Mouse (Mus musculus) ES-Bruce4 (cell line): ENCODE results near the gene Fam98a. TPM values are rescaled to one million over a fixed set of nuclear protein-coding genes. Genes with fewer than 3 reads are reported as not detected.

ENCODE experiments used
- H3K27ac ChIP-seq: 2 replicates; pipeline ENCODE4 v1.5.1; 2012; ENCODE audit warnings: low read length, inconsistent platforms; ENCODE audit not compliant: insufficient read depth
- H3K27me3 ChIP-seq: 2 replicates; pipeline ENCODE4 v1.6.1; 2012; ENCODE audit warnings: mild to moderate bottlenecking, low read length, inconsistent platforms; ENCODE audit not compliant: control insufficient read depth, poor library complexity, insufficient read depth, severe bottlenecking
- H3K36me3 ChIP-seq: 2 replicates; pipeline ENCODE4 v1.6.1; 2012; ENCODE audit warnings: inconsistent platforms, mild to moderate bottlenecking, low read length, moderate library complexity; ENCODE audit not compliant: control insufficient read depth, poor library complexity, insufficient read depth, severe bottlenecking
- H3K4me1 ChIP-seq: one replicate; pipeline ENCODE4 v1.8.1; 2011; ENCODE audit warnings: low read length; ENCODE audit not compliant: control insufficient read depth, insufficient read depth
- H3K4me3 ChIP-seq: 2 replicates; pipeline ENCODE4 v1.5.1; 2011; ENCODE audit warnings: low read depth, mild to moderate bottlenecking, low read length
- H3K9ac ChIP-seq: 2 replicates; pipeline ENCODE4 v1.6.1; 2012; ENCODE audit warnings: low read depth, mild to moderate bottlenecking, inconsistent platforms; ENCODE audit not compliant: poor library complexity, severe bottlenecking
- H3K9me3 ChIP-seq: replicated peaks from 2 replicates; pipeline ENCODE4 v1.6.1; 2012; ENCODE audit warnings: mild to moderate bottlenecking, low read length, inconsistent platforms; ENCODE audit not compliant: control insufficient read depth, poor library complexity, insufficient read depth, severe bottlenecking
- CTCF ChIP-seq: IDR thresholded peaks from one replicate; pipeline ENCODE4 v1.8.1; 2011; ENCODE audit warnings: low read depth, low read length
- EP300 ChIP-seq: IDR thresholded peaks from 2 replicates; pipeline ENCODE4 v1.6.1; 2011; ENCODE audit warnings: low read depth, low read length; ENCODE audit not compliant: insufficient read depth
- POLR2A ChIP-seq: IDR thresholded peaks from one replicate; pipeline ENCODE4 v1.8.1; 2011; ENCODE audit warnings: low read length; ENCODE audit not compliant: insufficient read depth
- polyA plus RNA-seq: library from polyadenylated mRNA; stranded (reverse); fragments of >200 nt; gene quantifications from 2 replicates; pipeline ENCODE4 v1.2.4, GENCODE M21; 2011; ENCODE audit warnings: low read depth; ENCODE audit not compliant: missing spikeins, insufficient read depth, insufficient read length

Gene Fam98a
- polyA plus RNA-seq, 1 experiment, result 62.4 TPM

GRCm38 (mm10) chr17:75550771-75551413 lies 854 bp downstream of the Fam98a start:
- Histone ChIP-seq H3K9ac (peak overlapping the region; percentile 85), H3K9me3 (peaks cover 11% of the 10 kb centered on the region), H3K4me3 (peak overlapping the region; percentile 95), H3K27ac (no peak overlapping the region), H3K36me3 (peaks cover 16% of the 10 kb centered on the region), H3K4me1 (peaks cover 2% of the 10 kb centered on the region), H3K27me3 (no peaks in the 10 kb centered on the region)
- TF ChIP-seq POLR2A (no peak), EP300 (no peak), CTCF (no peak)

DNA sequence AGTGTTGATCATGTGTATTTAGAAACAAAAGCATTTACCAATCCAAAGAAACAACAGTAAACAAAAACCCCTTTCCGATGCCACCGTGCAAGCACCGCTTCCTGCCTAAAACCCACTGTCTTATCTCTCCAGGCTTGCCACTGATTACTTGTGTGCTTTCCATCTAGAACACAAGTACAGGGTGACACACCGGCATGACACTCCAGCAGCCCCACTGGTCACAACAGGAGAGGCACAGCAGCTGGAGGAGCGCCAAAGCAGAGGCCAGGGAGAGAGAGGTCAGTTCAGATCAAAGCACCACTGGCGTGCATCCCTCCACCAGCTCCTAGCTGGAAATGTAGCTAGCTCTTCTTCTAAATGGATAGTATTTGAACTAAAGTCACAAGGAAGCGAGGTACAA lies 7.5 kb downstream of the Fam98a start:
- TF ChIP-seq POLR2A, result no peak
- TF ChIP-seq EP300, result no peak
- no peak for TF ChIP-seq CTCF
- H3K27me3 ChIP-seq, result no peaks in the 10 kb centered on the region
- peaks cover 40% of the 10 kb centered on the region for H3K36me3 ChIP-seq
- peaks cover 2% of the 10 kb centered on the region for H3K4me1 ChIP-seq
- no peak overlapping the region for H3K4me3 ChIP-seq
- no peak overlapping the region for H3K9ac ChIP-seq
- H3K9me3 ChIP-seq, result no peaks in the 10 kb centered on the region
- H3K27ac ChIP-seq, result no peak overlapping the region

DNA sequence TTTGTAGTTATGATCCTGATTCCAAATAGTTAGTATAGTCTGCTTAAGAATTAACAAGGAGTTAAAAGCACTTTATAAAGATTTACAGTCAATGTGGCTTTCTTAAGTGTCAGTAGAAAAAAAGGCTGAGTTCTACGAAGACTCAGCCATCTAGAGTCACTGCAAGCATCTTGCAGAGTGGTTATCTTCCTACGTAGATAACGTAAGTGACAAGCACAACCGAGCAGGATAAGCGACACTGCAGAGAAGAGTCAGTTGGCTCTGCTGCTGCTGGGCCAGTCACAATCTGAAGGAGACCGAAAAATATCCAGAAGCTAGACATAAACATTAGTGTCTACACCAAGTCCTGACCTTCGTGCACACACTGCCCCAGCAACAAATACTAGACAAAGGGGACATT lies 8.3 kb downstream of the Fam98a start:
- H3K9me3 ChIP-seq, result no peaks in the 10 kb centered on the region
- no peak for TF ChIP-seq CTCF
- no peak for TF ChIP-seq EP300
- TF ChIP-seq POLR2A, result no peak
- no peak overlapping the region for H3K9ac ChIP-seq
- peaks cover 47% of the 10 kb centered on the region for H3K36me3 ChIP-seq
- H3K4me1 ChIP-seq, result peaks cover 2% of the 10 kb centered on the region
- H3K27me3 ChIP-seq, result no peaks in the 10 kb centered on the region
- H3K27ac ChIP-seq, result no peak overlapping the region
- H3K4me3 ChIP-seq, result no peak overlapping the region

DNA sequence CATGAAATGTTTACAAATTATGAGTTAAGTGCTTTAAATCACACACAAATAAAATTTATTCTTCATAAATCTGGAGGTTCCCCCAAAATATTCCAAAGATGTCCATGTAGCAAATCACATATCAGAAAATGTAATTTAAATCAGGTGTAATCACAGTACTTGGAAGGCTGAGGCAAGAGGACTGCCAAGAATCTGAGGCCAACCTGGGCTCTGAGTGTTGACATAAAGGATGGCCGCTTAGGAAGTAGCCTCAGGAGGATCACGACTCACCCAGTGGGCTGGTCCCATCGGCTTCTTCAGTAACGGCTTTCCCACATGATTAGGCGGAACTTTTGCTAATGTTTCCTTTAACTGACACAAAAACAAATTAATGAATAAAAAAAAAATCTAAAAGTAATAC lies 11.9 kb downstream of the Fam98a start:
- no peak overlapping the region for H3K27ac ChIP-seq
- H3K4me1 ChIP-seq, result no peaks in the 10 kb centered on the region
- no peak overlapping the region for H3K4me3 ChIP-seq
- H3K9ac ChIP-seq, result no peak overlapping the region
- no peaks in the 10 kb centered on the region for H3K9me3 ChIP-seq
- no peaks in the 10 kb centered on the region for H3K27me3 ChIP-seq
- H3K36me3 ChIP-seq, result peaks cover 28% of the 10 kb centered on the region
- TF ChIP-seq POLR2A, result no peak
- no peak for TF ChIP-seq CTCF
- no peak for TF ChIP-seq EP300

- Histone ChIP-seq H3K27ac (no peak overlapping the region), H3K4me1 (peaks cover 2% of the 10 kb centered on the region), H3K27me3 (no peaks in the 10 kb centered on the region), H3K9me3 (no peaks in the 10 kb centered on the region), H3K4me3 (no peak overlapping the region), H3K36me3 (peaks cover 20% of the 10 kb centered on the region), H3K9ac (no peak overlapping the region)
- TF ChIP-seq EP300, result no peak
- TF ChIP-seq CTCF, result no peak
- no peak for TF ChIP-seq POLR2A
Observed at GRCm38 (mm10) chr17:75539130-75539529, 12.6 kb downstream of the Fam98a start.

DNA sequence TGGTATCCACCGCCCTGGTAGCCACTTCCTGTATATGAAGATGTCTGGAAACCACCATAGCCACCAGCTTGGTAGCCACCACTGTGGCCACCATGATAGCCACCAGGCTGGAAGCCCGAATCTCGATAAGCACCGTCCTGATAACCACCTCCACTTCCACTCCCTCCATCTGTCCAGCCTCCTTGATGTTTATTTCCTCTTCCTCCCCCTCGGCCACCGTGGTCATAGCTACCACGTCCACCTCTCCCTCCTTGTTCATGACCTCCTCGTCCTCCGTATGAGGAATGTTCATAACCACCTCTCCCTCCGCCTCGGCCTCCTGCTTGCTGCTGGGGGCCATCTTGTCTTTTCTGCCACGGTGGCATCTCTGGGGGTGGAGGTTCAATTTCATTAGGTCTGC lies 13.3 kb downstream of the Fam98a start:
- Histone ChIP-seq H3K4me3 (no peak overlapping the region), H3K4me1 (peaks cover 2% of the 10 kb centered on the region), H3K27ac (no peak overlapping the region), H3K9me3 (no peaks in the 10 kb centered on the region), H3K9ac (no peak overlapping the region), H3K36me3 (peaks cover 20% of the 10 kb centered on the region), H3K27me3 (no peaks in the 10 kb centered on the region)
- TF ChIP-seq EP300, result no peak
- TF ChIP-seq POLR2A, result no peak
- TF ChIP-seq CTCF, result no peak
